Mouse (Mus musculus) thymus, adult 2 months (tissue): ENCODE results near the gene Glo1. TPM values are rescaled to one million over a fixed set of nuclear protein-coding genes. Genes with fewer than 3 reads are reported as not detected.

Experiments used
- DNase-seq: peaks from one replicate; pipeline ENCODE4 v3.0.0; 2021
- H3K27ac ChIP-seq: fragments of 200-500 bp; 2 replicates; pipeline ENCODE4 v1.5.1; 2012; ENCODE audit warnings: low read length, control low read depth; ENCODE audit not compliant: control insufficient read depth, insufficient read depth
- H3K27me3 ChIP-seq: fragments of 200-500 bp; 2 replicates; pipeline ENCODE4 v1.6.1; 2012; ENCODE audit warnings: mild to moderate bottlenecking, low read length, moderate library complexity, mixed read lengths; ENCODE audit not compliant: control insufficient read depth, insufficient read depth
- H3K36me3 ChIP-seq: fragments of 200-500 bp; 2 replicates; pipeline ENCODE4 v1.6.1; 2012; ENCODE audit warnings: mild to moderate bottlenecking, low read length, moderate library complexity; ENCODE audit not compliant: control insufficient read depth, insufficient read depth
- H3K4me1 ChIP-seq: fragments of 200-500 bp; replicated peaks from 2 replicates; pipeline ENCODE4 v1.6.1; 2012; ENCODE audit warnings: low read length; ENCODE audit not compliant: control insufficient read depth, insufficient read depth
- H3K4me3 ChIP-seq: fragments of 200-500 bp; 2 replicates; pipeline ENCODE4 v1.5.1; 2012; ENCODE audit warnings: mild to moderate bottlenecking, low read length, control low read depth, moderate library complexity; ENCODE audit not compliant: control insufficient read depth, insufficient read depth
- CTCF ChIP-seq: fragments of 200-500 bp; IDR thresholded peaks from 2 replicates; pipeline ENCODE4 v1.5.1; 2012; ENCODE audit warnings: mild to moderate bottlenecking, control low read depth, low read length, moderate library complexity, borderline replicate concordance; ENCODE audit not compliant: control insufficient read depth, poor library complexity, insufficient read depth; ENCODE audit errors: extremely low read depth
- POLR2A ChIP-seq: fragments of 200-500 bp; IDR thresholded peaks from 2 replicates; pipeline ENCODE4 v1.6.1; 2012; ENCODE audit warnings: mild to moderate bottlenecking, low read length, control low read depth, moderate library complexity; ENCODE audit not compliant: control insufficient read depth, poor library complexity, insufficient read depth; ENCODE audit errors: extremely low read depth
- WGBS: fragments of 180-500 bp; shearing (Covaris S2); methylation state at CpG from one replicate; pipeline ENCODE4 v1.1.7; 2018; 5-methylcytosine and 5-hydroxymethylcytosine counted together
- polyA plus RNA-seq: library from polyadenylated mRNA; depleted of rRNA; stranded (reverse); fragments of >200 nt; gene quantifications from 2 replicates; pipeline ENCODE4 v1.2.3, GENCODE M21; 2012

Gene Glo1
- polyA plus RNA-seq, 1 experiment, result 43.6 TPM

DNA sequence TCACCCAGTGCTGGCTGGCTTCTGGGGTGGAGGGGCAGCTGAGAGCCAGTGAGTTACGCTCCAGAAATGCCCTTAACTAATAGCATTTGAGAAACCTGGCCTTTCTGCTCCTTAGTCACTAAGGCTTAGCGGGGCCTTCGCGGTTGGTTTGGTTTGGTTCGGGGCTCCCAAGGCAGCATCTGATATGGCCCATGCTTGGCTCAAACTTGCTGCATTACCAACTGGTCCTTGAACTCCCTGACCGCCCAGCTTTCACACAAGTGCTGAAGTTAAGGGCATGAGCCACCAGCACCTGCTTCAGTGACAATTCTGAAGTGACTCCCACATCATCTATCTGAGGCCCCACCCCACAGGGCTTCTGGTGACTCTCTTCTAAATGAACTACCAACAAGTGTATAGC lies 22.4 kb downstream of the Glo1 start:
- no peaks in the 10 kb centered on the region for H3K4me1 ChIP-seq
- H3K27me3 ChIP-seq, result no peaks in the 10 kb centered on the region
- no peak for TF ChIP-seq POLR2A
- TF ChIP-seq CTCF, result no peak
- H3K4me3 ChIP-seq, result no peak overlapping the region
- H3K36me3 ChIP-seq, result peaks cover 20% of the 10 kb centered on the region
- no peak overlapping the region for H3K27ac ChIP-seq
- no peak for DNase-seq
- 96% methylated on average over 6 of the region's 6 CpGs for WGBS

DNA sequence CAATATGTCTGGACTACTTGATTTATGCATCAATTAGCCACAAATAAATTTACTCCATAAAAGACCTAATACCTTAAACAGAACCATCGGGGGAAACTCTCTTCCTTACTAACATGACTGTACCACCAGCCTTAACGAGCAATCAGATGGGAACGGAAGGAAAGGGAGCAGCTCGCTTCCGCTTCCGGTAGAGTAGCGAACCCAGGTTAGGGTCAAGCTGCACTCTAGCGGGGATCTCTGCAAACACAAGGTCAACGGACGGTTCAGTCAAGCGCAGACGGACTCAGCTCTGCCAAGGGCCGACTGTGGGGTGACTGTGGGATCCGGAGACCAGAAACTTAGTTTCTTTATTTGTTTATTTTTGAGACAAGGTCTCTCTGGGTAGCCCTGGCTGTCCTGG lies 24.5 kb downstream of the Glo1 start:
- no peak for DNase-seq
- no peaks in the 10 kb centered on the region for H3K27me3 ChIP-seq
- no peak overlapping the region for H3K27ac ChIP-seq
- peaks cover 39% of the 10 kb centered on the region for H3K36me3 ChIP-seq
- TF ChIP-seq CTCF (no peak), POLR2A (no peak)
- H3K4me3 ChIP-seq, result no peak overlapping the region
- WGBS, result 97% methylated on average over 14 of the region's 14 CpGs
- H3K4me1 ChIP-seq, result no peaks in the 10 kb centered on the region

DNA sequence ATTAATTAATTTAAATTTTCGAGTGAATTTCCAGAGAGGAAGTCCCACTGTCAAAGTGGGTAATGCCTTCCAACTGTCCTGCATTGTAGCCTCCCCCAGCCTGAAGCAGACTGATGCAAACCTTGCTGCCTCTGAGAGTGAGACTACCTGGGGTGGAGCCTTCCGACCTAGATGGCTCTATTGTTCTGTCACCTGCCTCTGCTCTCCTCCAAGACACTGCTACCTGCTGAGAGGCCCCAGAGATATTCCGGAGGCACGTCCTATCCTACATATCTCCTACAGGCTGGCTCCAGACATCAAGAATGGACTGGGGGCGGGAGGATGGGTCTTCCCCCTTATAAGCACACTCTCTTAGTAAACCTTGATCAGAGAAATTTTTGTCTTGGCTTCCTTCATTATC lies 28.4 kb downstream of the Glo1 start:
- WGBS, result 96% methylated on average over 5 of the region's 5 CpGs
- Histone ChIP-seq H3K4me3 (no peak overlapping the region), H3K36me3 (peaks cover 58% of the 10 kb centered on the region), H3K27me3 (no peaks in the 10 kb centered on the region), H3K27ac (no peak overlapping the region), H3K4me1 (no peaks in the 10 kb centered on the region)
- TF ChIP-seq POLR2A (no peak), CTCF (no peak)
- DNase-seq, result no peak

DNA sequence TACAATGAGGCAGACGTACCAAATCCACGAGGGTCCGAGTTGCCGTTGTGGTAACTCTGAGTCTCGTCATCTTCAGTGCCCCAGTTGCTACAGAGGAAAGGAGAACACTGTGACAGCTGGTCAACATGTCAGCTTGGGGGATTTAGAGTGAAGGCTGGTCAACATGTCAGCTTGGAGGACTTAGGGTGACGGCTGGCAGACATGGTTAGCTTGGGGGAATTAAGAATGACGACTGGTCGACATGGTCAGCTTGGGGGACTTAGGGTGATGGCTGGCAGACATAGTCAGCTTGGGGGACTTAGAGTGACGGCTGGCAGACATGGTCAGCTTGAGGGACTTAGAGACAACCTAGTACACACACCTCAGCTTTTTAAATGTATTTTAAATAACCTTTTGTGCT lies 28.9 kb downstream of the Glo1 start:
- Histone ChIP-seq H3K36me3 (peaks cover 58% of the 10 kb centered on the region), H3K27me3 (no peaks in the 10 kb centered on the region), H3K4me3 (no peak overlapping the region), H3K4me1 (no peaks in the 10 kb centered on the region), H3K27ac (no peak overlapping the region)
- TF ChIP-seq CTCF, result no peak
- no peak for TF ChIP-seq POLR2A
- DNase-seq, result no peak
- WGBS, result 97% methylated on average over 9 of the region's 9 CpGs

DNA sequence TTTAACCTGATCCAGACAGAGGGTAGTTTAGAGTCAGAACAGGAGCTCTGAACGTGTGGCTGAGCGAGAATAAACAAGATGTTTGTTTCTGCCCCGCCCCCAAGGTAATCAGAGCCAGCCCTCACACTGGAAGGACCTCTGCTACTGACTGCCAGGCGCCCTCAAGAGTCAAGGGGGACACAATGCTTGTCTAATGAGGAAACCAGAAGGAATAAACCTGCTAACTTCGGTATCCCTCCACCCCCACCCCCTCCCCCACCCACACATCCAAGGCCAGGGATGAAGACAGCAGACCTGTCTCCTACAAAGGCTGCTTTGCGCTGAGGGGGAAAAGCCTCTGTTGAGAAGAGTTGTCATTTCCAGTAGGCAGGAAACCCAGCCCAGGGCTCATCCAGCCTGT lies 31.8 kb downstream of the Glo1 start:
- no peak for DNase-seq
- 89% methylated on average over 6 of the region's 6 CpGs for WGBS

DNA sequence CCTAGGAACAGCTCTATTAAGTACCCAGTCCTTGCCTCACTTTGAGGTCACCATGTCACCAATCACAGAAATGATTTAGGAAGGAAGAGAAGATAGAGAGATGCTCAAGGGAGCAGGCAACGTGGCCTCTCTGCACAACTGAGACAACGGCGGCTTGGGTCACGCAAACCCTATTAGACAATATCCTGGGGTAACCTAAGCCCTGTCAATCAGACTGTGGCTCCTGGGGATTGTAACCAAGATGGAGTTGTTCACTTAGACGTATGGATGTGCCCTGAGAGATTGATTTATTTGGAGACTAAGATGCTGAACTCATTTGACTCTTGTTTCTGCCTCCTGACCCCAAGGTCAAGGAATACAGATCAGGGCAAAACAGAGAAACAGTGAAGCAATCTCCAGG lies 32.3 kb downstream of the Glo1 start:
- no peak for TF ChIP-seq POLR2A
- TF ChIP-seq CTCF, result no peak
- 92% methylated on average over 5 of the region's 5 CpGs for WGBS

More for the DNA sequence above, 31.8 kb downstream of the Glo1 start:
- peaks cover 55% of the 10 kb centered on the region for H3K36me3 ChIP-seq
- H3K4me1 ChIP-seq, result no peaks in the 10 kb centered on the region
- H3K4me3 ChIP-seq, result no peak overlapping the region
- TF ChIP-seq POLR2A, result no peak
- TF ChIP-seq CTCF, result no peak
- H3K27ac ChIP-seq, result no peak overlapping the region
- no peaks in the 10 kb centered on the region for H3K27me3 ChIP-seq

More for the DNA sequence above, 32.3 kb downstream of the Glo1 start:
- H3K27ac ChIP-seq, result no peak overlapping the region
- peaks cover 54% of the 10 kb centered on the region for H3K36me3 ChIP-seq
- no peaks in the 10 kb centered on the region for H3K27me3 ChIP-seq
- H3K4me3 ChIP-seq, result no peak overlapping the region
- DNase-seq, result no peak
- H3K4me1 ChIP-seq, result no peaks in the 10 kb centered on the region
